Mouse (Mus musculus) lung, adult 2 months (tissue): ENCODE data around the gene Camta1. TPM values are rescaled to one million over a fixed set of nuclear protein-coding genes. Genes with fewer than 3 reads are reported as not detected.

Experiments used
- DNase-seq: peaks from one replicate; pipeline ENCODE4 v3.0.0; 2022
- H3K4me1 ChIP-seq: fragments of 200-500 bp; 2 replicates; pipeline ENCODE4 v1.6.1; 2011; ENCODE audit warnings: low read length; ENCODE audit not compliant: control insufficient read depth, insufficient read depth
- H3K4me3 ChIP-seq: fragments of 200-500 bp; replicated peaks from 2 replicates; pipeline ENCODE3; 2011; ENCODE audit warnings: low read depth, mild to moderate bottlenecking, control low read depth, low read length; ENCODE audit errors: extremely low read depth
- CTCF ChIP-seq: fragments of 200-500 bp; IDR thresholded peaks from 2 replicates; pipeline ENCODE4 v1.5.1; 2011; ENCODE audit warnings: mild to moderate bottlenecking, low read length, control low read depth; ENCODE audit not compliant: insufficient read depth
- POLR2A ChIP-seq: fragments of 200-500 bp; IDR thresholded peaks from 2 replicates; pipeline ENCODE4 v1.6.1; 2011; ENCODE audit warnings: low read depth, mild to moderate bottlenecking, control low read depth, low read length, borderline replicate concordance; ENCODE audit errors: extremely low read depth
- WGBS: fragments of 180-500 bp; shearing (Covaris S2); methylation state at CpG from one replicate; pipeline ENCODE4 v1.1.7; 2018; 5-methylcytosine and 5-hydroxymethylcytosine counted together
- polyA plus RNA-seq: library from polyadenylated mRNA; depleted of rRNA; stranded (reverse); fragments of >200 nt; gene quantifications from 2 replicates; pipeline ENCODE4 v1.2.3, GENCODE M21; 2012

The Camta1 gene
- polyA plus RNA-seq, 1 experiment: 10.4 TPM

GRCm38 (mm10) chr4:151666411-151666901 lies 195.2 kb downstream of the Camta1 start:
- no peak for DNase-seq
- 71% methylated on average over 12 of the region's 12 CpGs for WGBS
- TF ChIP-seq POLR2A: no peak
- no peak for TF ChIP-seq CTCF
- Histone ChIP-seq H3K4me3 (no peak overlapping the region), H3K4me1 (no peaks in the 10 kb centered on the region)

GRCm38 (mm10) chr4:151661486-151661885 lies 200.2 kb downstream of the Camta1 start:
- no peaks in the 10 kb centered on the region for H3K4me1 ChIP-seq
- no peak overlapping the region for H3K4me3 ChIP-seq
- no peak for DNase-seq
- WGBS: 72% methylated on average over 9 of the region's 9 CpGs
- TF ChIP-seq POLR2A (no peak), CTCF (no peak)

GRCm38 (mm10) chr4:151656427-151656826 lies 205.2 kb downstream of the Camta1 start:
- DNase-seq: no peak
- Histone ChIP-seq H3K4me1 (no peaks in the 10 kb centered on the region), H3K4me3 (no peak overlapping the region)
- 69% methylated on average over 10 of the region's 10 CpGs for WGBS
- TF ChIP-seq CTCF (no peak), POLR2A (no peak)

GRCm38 (mm10) chr4:151655637-151656385 lies 205.9 kb downstream of the Camta1 start:
- no peak for TF ChIP-seq POLR2A
- no peak overlapping the region for H3K4me3 ChIP-seq
- H3K4me1 ChIP-seq: no peaks in the 10 kb centered on the region
- no peak for DNase-seq
- 55% methylated on average over 16 of the region's 16 CpGs for WGBS

GRCm38 (mm10) chr4:151655227-151655626 lies 206.4 kb downstream of the Camta1 start:
- WGBS: 81% methylated on average over 4 of the region's 4 CpGs
- Histone ChIP-seq H3K4me1 (no peaks in the 10 kb centered on the region), H3K4me3 (no peak overlapping the region)
- TF ChIP-seq CTCF: no peak
- DNase-seq: no peak

- no peak overlapping the region for H3K4me3 ChIP-seq
- 90% methylated on average over 2 of the region's 2 CpGs for WGBS
- H3K4me1 ChIP-seq: no peaks in the 10 kb centered on the region
- TF ChIP-seq CTCF (no peak), POLR2A (no peak)
- no peak for DNase-seq
Measured at GRCm38 (mm10) chr4:151642418-151642817, 219.3 kb downstream of the Camta1 start.

GRCm38 (mm10) chr4:151640971-151641370 lies 220.7 kb downstream of the Camta1 start:
- WGBS: 68% methylated on average over 8 of the region's 8 CpGs
- TF ChIP-seq CTCF (no peak), POLR2A (no peak)
- H3K4me1 ChIP-seq: no peaks in the 10 kb centered on the region
- no peak for DNase-seq
- no peak overlapping the region for H3K4me3 ChIP-seq

- TF ChIP-seq CTCF (no peak), POLR2A (no peak)
- H3K4me3 ChIP-seq: no peak overlapping the region
- H3K4me1 ChIP-seq: no peaks in the 10 kb centered on the region
- WGBS: 21% methylated on average over 9 of the region's 9 CpGs
- no peak for DNase-seq
Measured at GRCm38 (mm10) chr4:151638941-151639340, 222.7 kb downstream of the Camta1 start.

GRCm38 (mm10) chr4:151637348-151637747 lies 224.3 kb downstream of the Camta1 start:
- TF ChIP-seq POLR2A: no peak
- no peak for TF ChIP-seq CTCF
- no peak for DNase-seq
- 46% methylated on average over 9 of the region's 9 CpGs for WGBS
- H3K4me3 ChIP-seq: no peak overlapping the region
- no peaks in the 10 kb centered on the region for H3K4me1 ChIP-seq

- no peak for DNase-seq
- no peak overlapping the region for H3K4me3 ChIP-seq
- 18% methylated on average over 6 of the region's 6 CpGs for WGBS
- no peak for TF ChIP-seq CTCF
- no peak for TF ChIP-seq POLR2A
- H3K4me1 ChIP-seq: no peaks in the 10 kb centered on the region
Measured at GRCm38 (mm10) chr4:151634771-151635170, 226.9 kb downstream of the Camta1 start.

- no peak for DNase-seq
- TF ChIP-seq CTCF (no peak), POLR2A (no peak)
- no peak overlapping the region for H3K4me3 ChIP-seq
- no peaks in the 10 kb centered on the region for H3K4me1 ChIP-seq
- WGBS: 88% methylated on average over 8 of the region's 8 CpGs
Measured at GRCm38 (mm10) chr4:151633795-151634194, 227.9 kb downstream of the Camta1 start.
